Mouse (Mus musculus) spleen, postnatal 14 days (tissue): ENCODE data around the gene Arhgap1.

Source experiments
- DNase-seq, 2 experiments: peaks; one replicate each; pipeline ENCODE4 v3.0.0; 2021 to 2022; ENCODE audit warnings: low spot score in 2 of 2

Arhgap1 gene

DNA sequence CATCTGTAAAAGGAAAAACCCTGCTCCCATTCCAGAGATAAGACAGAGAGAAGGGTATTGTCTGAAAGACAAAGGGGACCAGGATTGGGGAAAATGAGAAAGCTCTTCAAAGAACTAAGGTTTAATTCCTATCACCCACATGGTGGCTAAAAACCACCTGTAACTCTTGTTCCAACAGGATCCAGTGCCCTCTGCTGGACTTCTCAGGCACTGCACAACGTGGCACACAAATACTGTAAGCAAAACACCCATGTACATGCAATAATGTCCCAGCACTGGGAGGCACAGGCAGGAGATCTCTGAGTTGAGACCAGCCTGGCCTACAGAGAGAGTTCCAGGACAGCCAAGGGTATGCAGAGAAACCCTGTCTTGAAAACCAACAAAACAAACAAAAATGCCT is 2.9 kb upstream of the Arhgap1 start:
- peak in 1 of 2 experiments; percentile 52 for DNase-seq

DNA sequence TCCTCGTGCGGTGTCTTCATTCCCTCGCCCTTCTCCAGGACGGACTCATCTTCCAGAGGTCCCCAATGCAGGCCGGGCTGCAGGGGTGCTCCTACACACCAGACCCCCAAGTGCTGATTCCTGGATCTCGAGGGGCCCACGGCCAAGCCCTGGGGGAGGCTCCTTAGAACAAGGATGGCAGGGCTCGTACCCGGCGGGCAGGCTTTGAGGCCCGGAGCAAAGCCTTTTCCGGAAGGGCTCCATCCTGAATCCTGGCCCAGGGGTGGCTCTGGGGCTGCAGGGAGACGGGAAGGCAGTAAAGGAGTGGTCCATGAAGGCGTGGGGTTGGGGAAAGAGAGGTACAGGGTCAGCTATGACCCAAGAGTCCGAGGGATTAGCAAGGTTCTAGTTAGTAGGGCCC is 508 bp upstream of the Arhgap1 start:
- no peak for DNase-seq

DNA sequence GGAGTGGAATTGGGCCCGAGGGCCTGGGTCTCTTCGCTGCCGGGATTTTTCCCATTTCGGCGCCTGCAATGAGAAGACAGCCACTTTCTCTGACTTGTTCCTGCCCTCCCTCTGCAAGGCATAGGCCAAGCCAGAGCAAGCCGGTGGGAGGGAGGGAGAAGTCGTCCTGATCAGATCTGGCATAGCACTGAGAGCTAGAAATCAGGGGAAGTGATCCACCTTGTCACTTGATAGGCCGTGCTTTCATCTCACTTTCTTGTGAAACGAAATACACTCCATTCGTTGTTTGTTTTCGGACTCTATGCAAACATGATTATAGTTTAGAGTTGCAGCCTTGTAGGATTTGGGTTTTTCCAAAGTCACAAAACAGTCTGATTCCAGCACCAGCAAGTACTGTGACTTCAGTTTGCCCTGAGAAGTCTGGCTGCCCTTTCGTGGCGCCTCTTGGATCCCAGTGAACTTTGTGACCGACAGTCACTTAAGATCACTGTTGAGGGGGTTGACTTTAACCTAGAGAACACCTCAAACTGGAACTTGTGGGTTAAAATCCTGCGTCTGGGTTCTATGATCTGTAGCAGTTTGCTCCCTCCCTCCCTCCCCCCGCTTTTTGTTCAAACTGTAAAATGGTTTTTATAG is 818 bp downstream of the Arhgap1 start:
- DNase-seq = no peak

DNA sequence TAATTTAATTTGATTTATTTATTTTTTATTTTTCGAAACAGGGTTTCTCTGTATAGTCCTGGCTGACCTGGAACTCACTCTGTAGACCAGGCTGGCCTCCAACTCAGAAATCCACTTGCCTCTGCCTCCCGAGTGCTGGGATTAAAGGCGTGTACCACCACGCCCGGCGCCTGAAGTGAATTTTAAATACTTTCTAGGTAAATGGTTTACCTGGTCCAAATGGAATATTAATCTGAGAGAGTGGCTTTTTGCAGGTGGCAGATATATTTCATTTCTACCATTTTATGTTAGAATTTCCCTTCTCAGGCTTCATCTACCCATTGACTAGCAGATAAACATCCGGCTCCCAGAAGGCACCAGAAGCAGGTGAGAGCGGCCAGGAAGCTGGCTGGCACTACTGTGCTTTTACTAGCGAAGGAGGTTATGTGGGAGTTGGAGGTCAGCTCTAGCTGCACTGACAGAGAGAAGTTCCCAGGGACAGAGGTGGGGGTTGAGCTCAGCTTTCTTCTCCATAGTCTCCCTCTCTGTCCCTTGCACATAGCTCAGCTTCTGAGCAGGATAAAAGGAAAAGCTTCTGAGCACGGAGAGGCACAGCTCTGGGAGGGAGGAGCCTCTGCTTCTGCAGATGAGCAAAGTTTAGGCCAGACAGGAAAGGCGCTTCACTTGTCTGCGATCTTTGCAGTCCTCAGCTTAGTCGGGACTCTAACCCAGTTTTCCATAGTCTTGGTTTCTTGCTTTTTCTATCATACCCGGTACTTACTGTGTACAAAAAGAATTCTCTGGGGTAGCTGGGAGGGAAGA is 2.0 kb downstream of the Arhgap1 start:
- DNase-seq = no peak

DNA sequence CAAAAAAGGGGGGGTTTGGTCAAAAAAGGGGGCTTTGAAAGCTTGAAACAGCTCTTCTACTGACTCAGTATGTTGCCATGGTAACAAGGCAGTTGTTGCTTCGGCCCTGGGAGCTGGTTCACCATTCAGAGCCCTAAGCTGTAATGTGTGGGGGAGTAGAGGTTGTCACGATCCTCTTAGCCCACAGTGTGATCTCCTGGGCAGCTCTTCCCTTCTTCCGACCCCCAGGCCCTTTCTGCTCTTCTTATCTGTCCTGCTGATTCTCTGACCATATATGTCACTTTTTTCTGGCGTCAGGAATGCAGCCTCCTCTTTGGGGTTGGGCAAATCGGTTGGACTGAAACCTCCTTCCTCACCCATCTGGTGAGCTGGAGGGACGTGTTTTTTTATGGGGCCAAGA is 3.2 kb downstream of the Arhgap1 start:
- no peak for DNase-seq

DNA sequence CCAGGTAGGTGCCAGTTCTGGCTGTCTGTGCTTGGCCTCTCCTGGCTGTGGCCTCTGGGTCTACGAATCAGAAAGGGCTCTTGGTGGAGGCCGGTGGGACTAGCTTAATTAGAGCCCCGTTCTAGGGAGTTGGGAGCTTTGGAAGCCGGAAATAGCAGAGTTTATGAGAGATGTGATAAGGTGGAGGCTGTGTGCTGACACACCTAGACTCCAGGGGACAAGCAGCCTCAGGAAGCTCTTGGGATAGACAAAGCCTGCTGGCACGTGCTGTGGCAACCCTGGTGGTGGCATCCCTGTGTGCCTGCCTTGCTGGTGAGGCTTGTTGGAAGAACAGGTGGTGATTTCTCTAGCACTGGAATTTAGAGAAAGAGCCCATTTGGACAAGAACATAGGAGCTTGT is 5.7 kb downstream of the Arhgap1 start:
- DNase-seq = no peak

DNA sequence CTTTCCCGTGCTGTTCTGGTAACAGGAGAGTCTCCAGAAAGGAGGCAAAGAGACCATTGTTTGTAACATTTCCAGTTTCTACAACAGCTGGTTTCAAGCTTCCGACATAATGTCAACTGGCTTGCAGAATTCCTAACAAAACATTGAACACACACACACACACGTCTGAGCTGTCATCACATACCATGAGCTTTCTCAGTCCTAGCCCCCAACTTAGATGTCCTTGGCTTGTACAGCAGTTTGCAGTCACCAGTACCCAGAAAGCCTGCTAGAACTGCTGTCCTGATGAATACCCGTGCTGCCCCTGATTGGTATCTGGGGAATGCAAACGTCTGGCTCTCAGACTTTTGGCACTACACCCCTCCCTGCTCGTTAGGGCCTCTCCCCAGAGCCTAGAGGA is 6.2 kb downstream of the Arhgap1 start:
- no peak for DNase-seq

DNA sequence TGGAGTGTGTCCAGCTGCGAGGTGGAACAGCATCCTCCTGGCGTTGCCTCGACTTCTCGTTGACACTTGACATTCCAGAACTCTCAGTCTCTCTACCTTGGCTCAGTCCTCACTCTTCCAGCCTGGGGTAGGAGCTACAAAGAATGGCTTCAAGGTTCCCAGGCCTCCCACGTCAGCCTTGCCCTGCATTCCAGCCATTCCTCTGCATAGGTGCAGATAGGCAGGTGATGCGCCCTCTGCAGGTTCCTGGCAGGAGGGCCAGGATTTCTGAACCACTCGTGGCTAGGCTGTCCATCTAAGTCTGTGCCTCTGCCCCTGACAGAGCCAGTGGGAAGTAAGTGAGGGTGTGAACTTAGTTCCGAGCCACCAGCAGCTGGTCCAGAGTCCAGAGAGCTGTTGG is 7.1 kb downstream of the Arhgap1 start:
- DNase-seq = no peak

DNA sequence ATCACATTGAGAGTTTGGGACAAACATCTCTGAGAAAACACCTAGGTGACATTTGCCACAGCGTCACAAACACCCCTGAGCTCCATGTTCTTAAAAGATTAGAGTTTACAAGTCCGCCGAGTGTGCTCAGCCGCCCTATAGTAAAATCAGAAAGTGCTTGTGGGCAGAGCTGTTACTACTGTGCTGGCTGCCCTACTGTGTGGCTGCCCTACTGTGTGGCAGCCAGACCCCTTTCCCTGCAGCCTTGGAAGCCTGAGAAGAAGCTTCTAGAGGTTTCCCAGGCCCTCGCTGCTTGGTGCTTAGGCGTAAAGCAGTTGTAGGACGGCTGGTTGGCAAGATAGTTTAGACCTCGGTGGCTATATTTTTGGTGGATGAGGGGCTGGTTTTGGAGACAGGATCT is 10.0 kb downstream of the Arhgap1 start:
- DNase-seq = no peak

DNA sequence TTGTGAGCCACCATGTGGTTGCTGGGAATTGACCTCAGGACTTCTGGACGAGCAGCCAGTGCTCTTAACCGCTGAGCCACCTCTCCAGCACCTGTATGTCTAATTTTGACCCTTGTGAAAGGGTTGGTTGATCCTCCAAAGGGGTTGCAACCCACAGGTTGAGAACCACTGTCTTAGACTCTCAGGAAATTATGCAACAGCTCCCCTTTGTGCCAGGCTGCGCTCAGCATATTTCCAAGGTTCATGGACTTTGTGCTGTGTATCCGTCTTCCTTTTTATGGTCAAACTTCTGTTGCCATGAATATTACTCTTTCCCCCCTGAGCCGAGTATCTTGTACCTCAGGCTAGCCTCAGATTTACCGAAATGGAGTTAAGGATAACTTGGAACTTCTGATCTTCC is 11.3 kb downstream of the Arhgap1 start:
- no peak for DNase-seq

DNA sequence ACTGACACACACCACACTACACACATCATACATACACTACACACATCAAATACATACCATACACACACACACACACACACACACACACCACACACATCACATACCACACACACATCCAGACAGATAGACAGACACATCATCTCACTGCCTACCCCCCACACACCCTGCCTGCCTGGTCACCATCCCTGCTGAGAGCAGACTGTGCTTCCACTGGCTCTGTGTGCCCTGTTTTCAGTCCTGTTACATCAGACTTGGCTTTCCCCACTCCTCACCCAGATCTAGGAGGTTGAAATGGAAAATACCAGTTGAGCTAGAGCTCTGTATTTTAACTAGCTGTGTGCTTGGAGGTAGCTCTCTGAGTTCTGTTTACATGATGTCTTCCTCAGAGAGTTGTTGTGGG is 15.1 kb downstream of the Arhgap1 start:
- DNase-seq = no peak

DNA sequence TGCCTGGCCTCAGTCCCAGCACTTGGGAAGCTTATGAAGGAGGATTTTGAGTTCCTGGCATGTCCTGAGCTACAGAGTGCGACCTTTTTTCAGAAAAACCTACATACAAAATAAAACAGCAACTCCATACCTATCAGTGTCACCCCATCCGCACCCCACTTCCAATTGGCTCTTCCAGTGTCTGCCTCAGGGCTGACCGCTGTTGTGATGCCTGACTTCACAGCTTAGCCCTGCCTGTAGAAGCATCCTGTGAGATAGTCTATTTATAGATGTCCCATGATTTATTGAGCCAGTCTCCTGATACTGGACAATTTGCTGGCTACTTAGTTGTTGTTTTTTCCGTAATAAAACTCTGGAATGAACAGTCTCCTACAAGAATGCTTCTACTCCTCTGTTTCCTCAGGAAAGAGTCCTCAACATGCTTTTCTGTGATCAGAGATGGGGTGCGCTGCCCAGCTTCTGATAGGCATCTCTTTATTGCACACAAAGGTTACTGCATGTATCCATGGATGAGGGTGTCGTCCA is 16.8 kb downstream of the Arhgap1 start:
- DNase-seq = no peak

DNA sequence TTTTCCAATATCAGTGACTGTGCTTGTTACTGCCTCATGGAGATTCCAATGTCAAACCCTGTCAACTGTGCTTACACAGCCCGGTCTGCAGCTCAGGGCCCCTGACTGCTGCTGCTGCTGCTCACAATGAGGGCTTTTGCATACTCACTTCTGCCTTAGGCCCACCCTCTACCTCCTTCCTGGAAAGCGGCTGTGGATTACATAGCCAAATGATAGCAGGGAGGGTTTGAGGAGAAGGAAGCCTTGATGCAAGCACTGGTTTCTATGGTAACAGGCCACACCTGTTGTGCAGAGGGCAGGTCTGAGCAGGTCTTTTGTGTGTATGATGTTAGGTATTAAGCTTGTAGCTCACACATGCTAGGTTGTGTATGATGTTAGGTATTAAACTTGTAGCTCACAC is 18.1 kb downstream of the Arhgap1 start:
- DNase-seq = no peak

DNA sequence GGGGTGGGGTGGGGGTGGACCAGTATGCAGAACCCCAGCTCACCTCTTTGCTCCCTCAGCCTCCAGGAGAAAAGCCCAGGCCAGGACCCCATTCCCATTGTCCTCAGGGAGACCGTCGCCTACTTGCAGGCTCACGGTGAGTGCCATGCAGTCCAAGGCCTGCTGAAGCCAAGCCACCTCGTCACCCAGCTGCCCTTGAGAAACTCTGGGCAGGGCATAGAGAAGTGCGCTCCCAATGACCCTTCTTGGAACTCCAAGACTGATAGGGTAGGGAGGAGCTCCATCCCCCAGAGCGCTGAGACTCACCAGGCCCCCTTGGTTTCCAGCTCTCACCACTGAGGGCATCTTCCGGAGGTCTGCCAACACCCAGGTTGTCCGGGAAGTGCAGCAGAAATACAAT is 19.7 kb downstream of the Arhgap1 start:
- no peak for DNase-seq

DNA sequence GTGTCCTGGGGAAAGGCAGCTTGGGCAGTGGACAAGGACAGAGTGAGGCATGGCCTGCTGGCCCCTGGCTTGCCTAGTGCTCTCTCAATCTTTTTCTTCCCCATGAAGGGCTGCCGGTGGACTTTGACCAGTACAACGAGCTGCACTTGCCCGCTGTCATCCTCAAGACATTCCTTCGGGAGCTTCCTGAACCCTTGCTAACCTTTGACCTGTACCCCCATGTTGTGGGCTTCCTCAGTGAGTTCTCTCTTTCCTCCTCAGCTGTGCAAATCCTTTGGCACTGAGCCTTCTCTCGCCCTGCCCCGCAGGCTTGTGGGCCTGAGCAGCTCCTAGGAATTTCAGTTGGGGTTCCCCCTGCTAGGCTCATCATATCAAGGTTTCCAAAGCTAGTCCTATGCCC is 20.4 kb downstream of the Arhgap1 start:
- DNase-seq = no peak

DNA sequence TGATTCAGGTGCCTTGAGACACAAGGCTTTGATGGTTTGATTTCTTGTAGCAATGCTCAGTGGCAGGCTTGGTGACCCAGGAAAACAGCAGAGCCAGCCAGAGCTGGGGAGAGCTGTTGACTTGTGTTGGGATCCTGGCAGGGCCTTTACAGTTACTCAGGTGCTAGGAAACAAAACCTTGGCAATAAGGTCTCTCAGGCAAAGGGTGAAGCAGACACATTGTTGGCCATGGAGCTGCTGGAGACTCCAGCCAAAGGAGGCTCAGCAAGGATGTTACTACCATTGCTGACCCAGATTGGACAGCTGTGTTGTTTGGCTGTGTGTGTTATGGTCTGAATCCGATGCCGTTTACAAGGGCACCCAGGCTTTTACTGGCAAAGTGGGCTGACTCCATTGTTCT is 23.9 kb downstream of the Arhgap1 start:
- DNase-seq = no peak

DNA sequence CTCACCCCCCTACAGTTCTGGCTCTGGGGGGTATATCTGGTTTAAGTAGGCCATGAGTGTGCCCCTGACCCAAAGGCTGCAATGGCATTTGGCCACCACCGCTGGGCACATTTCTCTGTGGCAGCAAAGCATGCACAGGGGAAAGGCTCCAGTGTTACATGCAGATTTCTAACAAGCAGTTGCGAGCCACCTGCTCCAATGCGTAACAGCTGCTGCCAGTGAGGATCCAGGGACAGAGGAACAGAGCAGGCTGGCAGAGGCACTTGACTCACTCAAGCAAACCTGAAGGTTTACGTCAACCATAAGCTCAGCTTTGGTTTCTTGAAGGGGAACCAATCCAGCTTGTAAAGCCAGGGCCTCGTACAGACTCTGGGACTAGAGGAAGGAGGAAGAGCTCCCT is 25.2 kb downstream of the Arhgap1 start:
- DNase-seq = no peak

DNA sequence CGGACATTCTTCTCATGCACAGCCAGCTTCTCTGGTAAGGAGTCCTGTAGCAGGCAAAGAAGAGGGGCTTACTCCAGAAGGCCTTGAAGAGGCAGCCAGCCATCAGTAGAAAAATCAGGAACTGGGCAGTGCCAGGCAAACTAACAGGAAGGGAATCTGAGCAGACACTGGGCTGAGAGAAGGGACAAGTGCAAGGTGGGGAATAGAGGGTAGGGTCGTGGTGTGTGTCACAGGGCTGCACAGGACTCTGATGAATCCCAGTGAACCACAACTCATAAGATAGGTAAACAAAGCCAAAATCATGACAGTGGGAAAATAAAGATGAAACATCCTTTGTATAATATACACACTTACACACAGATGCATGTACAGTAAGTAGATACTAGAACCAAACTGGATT is 26.8 kb downstream of the Arhgap1 start:
- no peak for DNase-seq

DNA sequence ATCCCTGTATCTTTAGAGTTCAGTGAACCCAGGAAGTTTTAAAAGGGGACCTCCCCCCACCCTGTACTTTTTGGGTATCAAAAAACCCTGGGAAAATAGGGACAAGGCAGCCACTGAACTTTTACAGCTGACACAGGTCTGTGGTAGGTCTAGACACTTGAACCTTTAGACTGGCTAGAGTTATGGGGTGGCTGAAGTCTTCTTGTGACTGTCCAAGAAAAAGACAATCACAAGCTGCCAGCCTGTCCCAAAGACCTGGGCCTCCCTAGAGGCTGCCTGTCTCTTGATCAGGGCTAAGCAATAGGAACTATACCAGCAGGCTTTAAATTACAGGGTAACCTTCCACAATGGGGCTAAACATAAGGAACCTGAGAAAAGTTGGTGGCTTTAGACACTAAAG is 27.3 kb downstream of the Arhgap1 start:
- no peak for DNase-seq

DNA sequence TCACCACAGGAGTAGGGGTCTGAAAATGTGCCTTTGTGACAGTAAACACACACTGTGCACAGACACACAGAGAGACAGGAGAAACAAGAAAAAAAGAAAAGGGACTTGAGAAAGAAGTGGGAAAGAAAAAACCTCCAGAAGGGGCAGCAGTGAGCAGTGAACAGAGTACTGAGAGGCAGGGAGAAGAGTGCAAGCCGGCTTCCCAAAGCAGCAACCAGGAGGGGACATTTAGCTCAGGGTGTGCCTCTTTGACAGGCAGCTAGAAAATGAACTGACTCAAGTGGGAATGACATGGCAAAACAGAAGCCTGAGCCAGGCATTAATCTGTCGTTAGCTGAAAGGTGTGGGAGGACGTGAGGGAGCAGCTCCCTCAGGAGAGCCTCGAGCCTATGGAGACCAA is 33.2 kb downstream of the Arhgap1 start:
- peak in 1 of 2 experiments; percentile 7 for DNase-seq

DNA sequence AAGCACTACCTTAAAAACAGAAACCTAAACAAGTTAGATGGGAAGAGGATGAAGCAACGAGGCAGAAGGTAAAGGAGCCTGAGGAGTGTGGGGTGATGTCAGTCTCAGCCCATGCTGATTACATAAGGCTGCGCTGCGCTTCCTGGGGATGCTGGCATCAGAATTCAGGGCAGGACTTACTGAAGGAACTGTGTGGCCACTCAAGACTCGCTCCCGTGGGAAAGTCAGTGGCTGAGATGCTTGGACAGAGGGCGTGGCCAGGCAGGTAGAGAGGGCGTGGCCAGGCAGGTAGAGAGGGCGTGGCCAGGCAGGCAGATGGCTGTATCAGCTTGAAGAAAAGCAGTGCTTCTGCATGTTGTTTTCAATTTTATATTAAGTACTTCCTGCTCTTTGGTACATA is 34.3 kb downstream of the Arhgap1 start:
- DNase-seq = no peak

DNA sequence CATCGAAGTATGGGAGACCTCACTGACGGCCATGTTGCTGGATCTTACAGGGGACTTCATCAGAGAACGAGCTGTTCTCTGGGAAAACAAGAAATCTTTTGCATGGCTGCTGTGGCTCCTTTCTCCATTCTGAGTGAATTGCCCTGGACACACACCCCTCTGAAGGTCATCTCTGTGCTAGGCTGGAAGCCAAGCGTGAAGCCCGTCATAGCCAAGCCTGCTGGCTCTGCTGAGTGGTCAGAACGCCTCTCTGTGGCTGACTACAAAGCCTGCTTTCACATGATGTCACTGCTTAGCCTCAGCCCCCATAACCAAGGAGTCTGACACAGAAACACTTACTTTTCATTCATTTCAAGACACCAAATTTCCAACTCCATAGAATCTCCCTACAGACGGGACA is 39.8 kb downstream of the Arhgap1 start:
- DNase-seq = no peak

DNA sequence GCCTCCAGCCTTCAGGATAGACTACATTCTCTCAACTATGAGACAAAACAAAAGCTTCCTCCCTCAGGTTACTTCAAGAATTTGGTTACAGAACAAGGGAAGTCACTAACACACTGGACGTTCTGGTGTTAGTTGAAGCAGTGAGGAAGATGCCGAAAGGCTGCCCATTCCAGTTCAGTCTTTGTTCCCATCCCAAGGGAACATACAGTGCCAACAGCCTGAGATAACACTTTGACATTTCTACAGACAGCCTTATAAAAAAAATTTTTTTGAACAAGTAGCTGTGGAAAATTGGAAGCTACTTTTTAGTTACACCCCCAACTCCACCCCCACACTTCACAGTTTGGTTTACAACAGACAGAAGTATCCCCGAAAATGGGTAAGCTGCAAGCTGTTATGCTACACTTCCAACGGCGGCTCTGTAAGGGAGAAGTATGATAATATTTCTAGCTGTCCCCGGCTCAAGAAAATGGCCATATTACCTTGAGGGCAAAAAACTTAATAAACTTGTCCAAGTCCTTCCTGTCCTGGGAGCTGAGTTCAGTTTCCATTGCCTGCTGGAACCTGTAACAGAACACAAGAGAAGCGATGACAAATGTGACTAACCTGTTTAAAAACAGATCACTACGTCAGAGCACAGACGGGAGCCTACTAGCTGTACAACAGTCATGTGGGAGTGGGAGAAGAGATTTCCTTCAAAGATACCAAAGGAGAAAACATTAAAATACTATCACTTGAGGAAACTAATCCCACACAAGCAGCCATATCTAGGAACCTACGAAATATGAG is 46.0 kb downstream of the Arhgap1 start:
- DNase-seq = no peak
